Mouse (Mus musculus) gastrocnemius, adult 2 months (tissue): ENCODE data around the gene Irgc1. TPM values are rescaled to one million over a fixed set of nuclear protein-coding genes. Genes with fewer than 3 reads are reported as not detected.
A peak's percentile ranks its signal among the peaks of the same experiment; 100 is the strongest.

ENCODE experiments used
- DNase-seq: peaks from one replicate; pipeline ENCODE4 v3.0.0; 2022
- H3K27ac ChIP-seq: fragments of 200-600 bp; 2 replicates; pipeline ENCODE4 v1.8.1; 2022; ENCODE audit warnings: mild to moderate bottlenecking
- H3K4me3 ChIP-seq: fragments of 200-600 bp; 2 replicates; pipeline ENCODE4 v1.8.1; 2022; ENCODE audit warnings: mild to moderate bottlenecking, moderate library complexity
- CTCF ChIP-seq: fragments of 200-600 bp; IDR thresholded peaks from 2 replicates; pipeline ENCODE4 v1.8.1; 2022; ENCODE audit warnings: antibody characterized with exemption, mild to moderate bottlenecking, moderate library complexity
- intact Hi-C: fragments of 180-260 bp; cut with DNase I; formaldehyde crosslinking; loops from one replicate; pipeline ENCODE4 v1.15.1; 2025
- total RNA-seq, 2 experiments: library from RNA; stranded (reverse); gene quantifications; 2 replicates each; pipeline ENCODE4 v1.2.3; 2021

Gene Irgc1
- total RNA-seq, 2 experiments from 2014 or later, result not detected

DNA sequence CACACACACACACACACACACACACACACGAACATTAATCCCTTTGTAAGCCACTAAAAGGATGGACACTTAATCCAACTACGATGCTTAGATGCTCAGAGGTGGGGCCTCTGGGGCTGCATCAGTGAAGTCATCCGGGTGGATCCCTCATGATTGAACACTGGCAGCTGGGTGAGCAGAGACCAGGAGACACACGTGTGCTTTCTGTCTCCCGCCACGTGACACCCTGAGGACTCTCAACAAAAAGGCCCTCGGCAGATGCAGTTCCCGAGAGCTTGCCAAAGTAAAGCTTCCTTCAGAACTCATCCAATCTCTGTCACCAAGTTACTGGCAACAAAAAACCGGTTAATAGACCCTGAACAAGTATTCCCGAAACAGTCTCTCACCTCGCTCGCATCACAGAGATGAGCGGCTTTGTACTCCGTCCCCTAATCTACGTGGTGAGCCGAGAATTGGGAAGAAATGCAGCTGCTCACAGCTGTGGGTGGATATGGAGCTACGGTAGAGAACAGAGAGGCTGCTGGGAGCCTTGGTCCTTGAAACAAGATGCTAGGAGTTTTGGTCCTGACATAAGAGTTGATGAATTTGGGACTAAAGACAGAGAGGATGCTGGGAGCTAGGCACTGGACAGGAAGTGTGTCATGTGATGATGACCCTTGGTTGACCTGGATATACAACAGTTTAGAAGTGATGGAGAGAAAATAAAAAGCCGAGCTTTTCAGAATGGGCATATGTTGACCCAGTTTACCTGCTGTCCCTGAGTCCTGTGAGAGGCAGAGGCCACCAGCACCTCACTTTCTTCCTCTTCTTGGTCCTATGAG is 28.2 kb upstream of the Irgc1 start:
- peak; percentile 43 for DNase-seq
- no peak for TF ChIP-seq CTCF
- Histone ChIP-seq H3K4me3 (peak overlapping the region; percentile 84), H3K27ac (peak overlapping the region; percentile 58)
- intact Hi-C loops, result loop anchor here (2.0 to 5.0 kb wide), 2 partner anchors 24 to 67 kb away; partner anchors contain the start of genes Pinlyp and Xrcc1

DNA sequence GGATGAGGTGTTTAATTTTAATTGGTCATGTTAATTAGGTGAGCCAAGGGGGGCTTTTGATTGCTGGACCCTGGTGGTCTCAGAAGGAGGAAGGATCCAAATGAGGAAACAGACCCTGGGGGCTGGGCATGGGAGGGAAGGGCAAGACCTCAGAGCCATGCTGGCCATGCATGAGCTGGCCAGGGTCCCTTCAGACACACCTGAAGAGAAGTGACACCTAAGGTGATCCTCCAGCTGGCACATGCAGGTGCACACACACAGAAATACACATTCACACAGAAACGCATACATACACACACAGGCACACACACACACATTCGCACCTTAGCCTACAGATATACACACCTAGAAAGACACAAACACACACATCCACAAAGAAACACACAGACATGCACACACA is 27.6 kb upstream of the Irgc1 start:
- H3K4me3 ChIP-seq, result no peak overlapping the region
- no peak overlapping the region for H3K27ac ChIP-seq
- TF ChIP-seq CTCF, result no peak
- no peak for DNase-seq
- intact Hi-C loops, result loop anchor here (2.0 to 5.0 kb wide), 2 partner anchors 25 to 68 kb away; partner anchors contain the start of genes Pinlyp and Xrcc1

- no peak overlapping the region for H3K4me3 ChIP-seq
- intact Hi-C loops, result no loop called here
- no peak for DNase-seq
- H3K27ac ChIP-seq, result no peak overlapping the region
- no peak for TF ChIP-seq CTCF
Measured at GRCm38 (mm10) chr7:24478911-24479310, 26.8 kb upstream of the Irgc1 start.

- no peak for TF ChIP-seq CTCF
- DNase-seq, result no peak
- Histone ChIP-seq H3K27ac (no peak overlapping the region), H3K4me3 (no peak overlapping the region)
- intact Hi-C loops, result no loop called here
Measured at GRCm38 (mm10) chr7:24476856-24477255, 24.8 kb upstream of the Irgc1 start.

DNA sequence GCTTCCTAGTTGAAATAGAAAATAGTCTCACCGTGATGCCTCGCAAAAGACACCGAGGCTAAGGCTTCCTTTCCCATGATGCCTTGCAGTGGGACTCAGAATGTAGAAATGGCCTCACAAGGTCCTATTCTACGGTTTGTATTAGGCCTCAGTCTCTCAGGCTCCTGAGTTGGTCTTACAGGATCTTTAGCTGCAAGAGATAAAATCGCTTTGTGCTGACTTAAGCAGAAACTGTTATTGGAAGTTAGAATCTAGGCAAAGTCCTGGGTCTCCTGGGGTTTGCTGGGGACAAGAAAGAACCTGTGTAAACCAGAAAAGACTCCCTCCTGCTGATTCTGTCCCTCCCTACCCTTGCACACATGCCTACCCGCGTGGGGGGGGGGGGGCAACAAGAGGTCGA is 24.2 kb upstream of the Irgc1 start:
- intact Hi-C loops, result no loop called here
- no peak overlapping the region for H3K27ac ChIP-seq
- H3K4me3 ChIP-seq, result no peak overlapping the region
- no peak for DNase-seq
- TF ChIP-seq CTCF, result no peak

DNA sequence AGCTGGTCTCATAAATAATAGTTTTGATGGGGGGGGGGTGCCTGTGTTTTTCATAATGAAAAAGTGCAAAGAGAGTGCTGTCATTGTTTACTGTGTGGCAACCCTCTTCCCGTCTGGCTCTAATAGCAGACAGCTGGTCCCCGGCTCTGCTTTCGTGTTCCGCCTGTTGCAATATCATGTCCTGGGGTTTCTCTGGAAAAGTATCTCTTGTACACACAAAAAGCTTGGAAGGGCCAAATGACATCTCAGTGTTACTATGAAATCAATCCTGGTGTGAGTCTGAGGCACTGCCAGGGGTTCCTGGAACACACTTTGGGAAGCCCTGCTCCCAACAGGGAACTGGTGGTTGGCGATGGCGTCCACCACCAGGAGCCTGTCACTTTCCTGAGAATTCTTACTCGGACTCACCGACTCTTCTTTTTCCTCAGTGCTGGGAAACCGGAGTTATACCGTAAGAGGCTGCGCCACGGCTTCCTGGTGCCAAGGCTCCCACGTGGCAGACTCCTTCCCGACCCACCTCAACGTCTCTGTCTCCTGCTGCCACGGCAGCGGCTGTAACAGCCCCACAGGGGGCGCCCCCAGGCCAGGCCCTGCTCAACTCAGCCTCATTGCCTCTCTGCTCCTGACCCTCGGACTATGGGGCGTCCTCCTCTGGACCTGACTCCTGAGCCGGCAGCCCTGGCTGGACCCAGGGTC is 22.9 kb upstream of the Irgc1 start:
- Histone ChIP-seq H3K4me3 (peak overlapping the region; percentile 49), H3K27ac (peak overlapping the region; percentile 43; the same call in 1 of the 2 replicates)
- peak; percentile 64 for DNase-seq
- TF ChIP-seq CTCF, result peak; percentile 50
- intact Hi-C loops, result loop anchor here (5.0 kb wide), 1 partner anchor 87 kb away; no protein-coding TSS in a partner anchor

GRCm38 (mm10) chr7:24473913-24474529 is 21.9 kb upstream of the Irgc1 start:
- peak; percentile 86 for TF ChIP-seq CTCF
- Histone ChIP-seq H3K4me3 (no peak overlapping the region), H3K27ac (no peak overlapping the region; the same call in 1 of the 2 replicates)
- peak; percentile 74 for DNase-seq
- intact Hi-C loops, result loop anchor here (5.0 kb wide), 1 partner anchor 88 kb away; no protein-coding TSS in a partner anchor

DNA sequence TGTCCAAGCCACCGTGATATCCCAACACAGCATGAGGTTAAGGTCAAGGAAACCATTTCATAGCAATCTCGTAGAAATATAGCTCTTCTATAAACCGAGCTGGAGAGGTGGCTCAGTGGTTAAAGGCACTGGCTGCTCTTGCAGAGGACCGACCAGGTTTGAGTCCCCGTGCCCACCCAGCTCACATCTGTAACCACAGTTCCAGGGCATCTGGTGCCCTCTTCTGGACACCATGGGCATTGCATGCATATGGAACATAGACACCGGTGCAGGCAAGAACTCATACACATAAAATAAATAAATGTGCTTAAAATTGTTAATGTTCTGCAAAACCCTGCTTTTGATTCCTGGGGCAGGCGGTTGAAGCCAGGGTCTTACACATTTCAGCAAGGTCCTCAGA is 20.8 kb upstream of the Irgc1 start:
- intact Hi-C loops, result loop anchor here (5.0 kb wide), 1 partner anchor 89 kb away; no protein-coding TSS in a partner anchor
- no peak overlapping the region for H3K27ac ChIP-seq

GRCm38 (mm10) chr7:24472442-24472841 is 20.3 kb upstream of the Irgc1 start:
- intact Hi-C loops, result loop anchor here (5.0 kb wide), 1 partner anchor 90 kb away; no protein-coding TSS in a partner anchor
- Histone ChIP-seq H3K4me3 (no peak overlapping the region), H3K27ac (no peak overlapping the region)
- no peak for TF ChIP-seq CTCF
- no peak for DNase-seq

More for the DNA sequence above, 20.8 kb upstream of the Irgc1 start:
- H3K4me3 ChIP-seq, result no peak overlapping the region
- TF ChIP-seq CTCF, result peak; percentile 71
- DNase-seq, result peak; percentile 25

- peak; percentile 37 for DNase-seq
- no peak for TF ChIP-seq CTCF
- Histone ChIP-seq H3K4me3 (no peak overlapping the region), H3K27ac (no peak overlapping the region)
- intact Hi-C loops, result loop anchor here (5.0 kb wide), 1 partner anchor 92 kb away; no protein-coding TSS in a partner anchor
Measured at GRCm38 (mm10) chr7:24470356-24470755, 18.3 kb upstream of the Irgc1 start.

- DNase-seq, result no peak
- Histone ChIP-seq H3K4me3 (no peak overlapping the region), H3K27ac (no peak overlapping the region)
- peak; percentile 65 for TF ChIP-seq CTCF
- intact Hi-C loops, result no loop called here
Measured at GRCm38 (mm10) chr7:24469126-24469525, 17.0 kb upstream of the Irgc1 start.

DNA sequence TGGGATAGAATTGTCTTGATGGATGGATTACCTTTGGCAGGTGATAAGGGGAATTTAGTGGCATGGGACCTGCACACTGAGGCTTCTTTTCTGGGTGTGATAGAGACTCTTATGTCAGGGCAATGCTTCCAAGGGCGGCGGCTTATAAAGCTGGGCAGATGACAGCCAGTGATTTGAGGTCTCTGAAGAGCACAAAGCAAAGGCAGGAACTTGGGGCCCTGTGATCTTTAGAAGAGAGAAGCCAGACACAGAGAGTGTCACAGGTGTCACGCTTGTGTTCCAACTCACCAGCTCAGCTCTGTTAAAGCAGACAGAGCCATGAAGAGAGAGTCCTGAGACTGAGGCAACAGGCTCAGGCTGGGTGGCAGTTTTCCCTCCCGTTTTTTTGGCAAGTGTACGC is 15.8 kb upstream of the Irgc1 start:
- no peak overlapping the region for H3K27ac ChIP-seq
- H3K4me3 ChIP-seq, result no peak overlapping the region
- intact Hi-C loops, result no loop called here
- DNase-seq, result no peak
- no peak for TF ChIP-seq CTCF

- DNase-seq, result no peak
- H3K4me3 ChIP-seq, result no peak overlapping the region
- no peak overlapping the region for H3K27ac ChIP-seq
- intact Hi-C loops, result no loop called here
- TF ChIP-seq CTCF, result no peak
Measured at GRCm38 (mm10) chr7:24466835-24467234, 14.7 kb upstream of the Irgc1 start.
